Mouse (Mus musculus) embryonic facial prominence, embryonic 12.5 days (tissue): Measurements from ENCODE around the gene Nckap5. TPM values are rescaled to one million over a fixed set of nuclear protein-coding genes. Genes with fewer than 3 reads are reported as not detected.

Source experiments
- ATAC-seq: fragments of 200-750 bp; cut with Nextera tagmentation; 2 replicates; pipeline ENCODE4 v1.8.0; 2017; ENCODE audit not compliant: insufficient number of reproducible peaks, insufficient read depth, low FRiP score, low TSS enrichment
- H3K27ac ChIP-seq: fragments of 300-500 bp; sonication (generic); 2 replicates; pipeline ENCODE4 v1.5.1; 2016; ENCODE audit warnings: mild to moderate bottlenecking
- H3K27me3 ChIP-seq: fragments of 300-500 bp; sonication (generic); 2 replicates; pipeline ENCODE4 v1.6.1; 2016; ENCODE audit warnings: mild to moderate bottlenecking, moderate library complexity
- H3K36me3 ChIP-seq: fragments of 300-500 bp; sonication (generic); 2 replicates; pipeline ENCODE4 v1.6.1; 2016; ENCODE audit warnings: mild to moderate bottlenecking
- H3K4me1 ChIP-seq: fragments of 300-500 bp; sonication (generic); 2 replicates; pipeline ENCODE4 v1.6.1; 2016
- H3K4me2 ChIP-seq: fragments of 300-500 bp; sonication (generic); replicated peaks from 2 replicates; pipeline ENCODE4 v1.6.1; 2016; ENCODE audit warnings: mild to moderate bottlenecking, moderate library complexity
- H3K4me3 ChIP-seq: fragments of 300-500 bp; sonication (generic); 2 replicates; pipeline ENCODE4 v1.5.1; 2016; ENCODE audit warnings: mild to moderate bottlenecking
- H3K9ac ChIP-seq: fragments of 300-500 bp; sonication (generic); 2 replicates; pipeline ENCODE4 v1.6.1; 2016; ENCODE audit warnings: mild to moderate bottlenecking, moderate library complexity
- H3K9me3 ChIP-seq: fragments of 300-500 bp; sonication (generic); 2 replicates; pipeline ENCODE4 v1.6.1; 2016; ENCODE audit warnings: mild to moderate bottlenecking, moderate library complexity
- WGBS: fragments of 180-500 bp; shearing (Covaris S2); methylation state at CpG from one replicate; pipeline ENCODE4 v1.1.7; 2016; 5-methylcytosine and 5-hydroxymethylcytosine counted together
- polyA plus RNA-seq: library from polyadenylated mRNA; unstranded; fragments of >200 nt; fragmentation: Nextera tagmentation; extraction: Ambion mirVana; gene quantifications from 2 replicates; pipeline ENCODE4 v1.2.1, GENCODE M21; 2016

Gene Nckap5
- polyA plus RNA-seq, 1 experiment from 2014 or later: 8.2 TPM

- WGBS: 3% methylated on average over 18 of the region's 18 CpGs
- Histone ChIP-seq H3K4me2 (peak overlapping the region; percentile 56), H3K27ac (peak overlapping the region; percentile 20; the same call in 1 of the 2 replicates), H3K4me1 (peaks cover 10% of the 10 kb centered on the region; the same call in 1 of the 2 replicates), H3K4me3 (peak overlapping the region; percentile 32), H3K27me3 (peaks cover 12% of the 10 kb centered on the region), H3K36me3 (no peaks in the 10 kb centered on the region), H3K9me3 (no peaks in the 10 kb centered on the region), H3K9ac (peak overlapping the region; percentile 28; the same call in 1 of the 2 replicates)
- ATAC-seq: peak; percentile 58; the same call in 1 of the 2 replicates
Measured at GRCm38 (mm10) chr1:126737554-126738290, 92.9 kb downstream of the Nckap5 start.

GRCm38 (mm10) chr1:126731691-126732090 is 98.9 kb downstream of the Nckap5 start:
- H3K4me1 ChIP-seq: no peaks in the 10 kb centered on the region
- no peak overlapping the region for H3K4me2 ChIP-seq
- no peak overlapping the region for H3K9ac ChIP-seq
- H3K4me3 ChIP-seq: no peak overlapping the region
- H3K27ac ChIP-seq: no peak overlapping the region
- peaks cover 4% of the 10 kb centered on the region; the same call in 1 of the 2 replicates for H3K27me3 ChIP-seq
- H3K9me3 ChIP-seq: no peaks in the 10 kb centered on the region
- no peaks in the 10 kb centered on the region for H3K36me3 ChIP-seq
- ATAC-seq: no peak

GRCm38 (mm10) chr1:126726400-126727055 is 104.1 kb downstream of the Nckap5 start:
- no peak overlapping the region for H3K4me3 ChIP-seq
- H3K9me3 ChIP-seq: no peaks in the 10 kb centered on the region
- ATAC-seq: no peak
- no peak overlapping the region for H3K27ac ChIP-seq
- no peak overlapping the region for H3K4me2 ChIP-seq
- no peaks in the 10 kb centered on the region for H3K27me3 ChIP-seq
- H3K9ac ChIP-seq: no peak overlapping the region
- no peaks in the 10 kb centered on the region for H3K36me3 ChIP-seq
- H3K4me1 ChIP-seq: no peaks in the 10 kb centered on the region
- WGBS: 55% methylated on average over 6 of the region's 6 CpGs

GRCm38 (mm10) chr1:126725628-126726367 is 104.8 kb downstream of the Nckap5 start:
- Histone ChIP-seq H3K9ac (no peak overlapping the region), H3K9me3 (no peaks in the 10 kb centered on the region), H3K4me2 (no peak overlapping the region), H3K36me3 (no peaks in the 10 kb centered on the region), H3K4me3 (no peak overlapping the region), H3K27me3 (no peaks in the 10 kb centered on the region), H3K27ac (no peak overlapping the region), H3K4me1 (no peaks in the 10 kb centered on the region)
- WGBS: 70% methylated on average over 9 of the region's 9 CpGs
- no peak for ATAC-seq

GRCm38 (mm10) chr1:126721917-126722316 is 108.7 kb downstream of the Nckap5 start:
- H3K4me1 ChIP-seq: no peaks in the 10 kb centered on the region
- no peak overlapping the region for H3K27ac ChIP-seq
- no peaks in the 10 kb centered on the region for H3K9me3 ChIP-seq
- no peak overlapping the region for H3K4me3 ChIP-seq
- H3K9ac ChIP-seq: no peak overlapping the region
- no peak overlapping the region for H3K4me2 ChIP-seq
- ATAC-seq: no peak
- WGBS: 74% methylated on average over 1 of the region's 1 CpGs
- no peaks in the 10 kb centered on the region for H3K27me3 ChIP-seq
- H3K36me3 ChIP-seq: no peaks in the 10 kb centered on the region

- Histone ChIP-seq H3K36me3 (no peaks in the 10 kb centered on the region), H3K9me3 (no peaks in the 10 kb centered on the region), H3K4me2 (no peak overlapping the region), H3K27ac (no peak overlapping the region), H3K4me1 (no peaks in the 10 kb centered on the region), H3K4me3 (no peak overlapping the region), H3K27me3 (no peaks in the 10 kb centered on the region), H3K9ac (no peak overlapping the region)
- no peak for ATAC-seq
- WGBS: 73% methylated on average over 5 of the region's 5 CpGs
Measured at GRCm38 (mm10) chr1:126719733-126720348, 110.8 kb downstream of the Nckap5 start.

GRCm38 (mm10) chr1:126706611-126707010 is 124.0 kb downstream of the Nckap5 start:
- Histone ChIP-seq H3K4me2 (no peak overlapping the region), H3K27ac (no peak overlapping the region), H3K9ac (no peak overlapping the region), H3K36me3 (no peaks in the 10 kb centered on the region), H3K27me3 (no peaks in the 10 kb centered on the region), H3K4me3 (no peak overlapping the region), H3K9me3 (no peaks in the 10 kb centered on the region), H3K4me1 (no peaks in the 10 kb centered on the region)
- 95% methylated on average over 16 of the region's 16 CpGs for WGBS
- no peak for ATAC-seq

GRCm38 (mm10) chr1:126700978-126701320 is 129.7 kb downstream of the Nckap5 start:
- Histone ChIP-seq H3K4me3 (no peak overlapping the region), H3K9ac (no peak overlapping the region), H3K36me3 (no peaks in the 10 kb centered on the region), H3K4me1 (no peaks in the 10 kb centered on the region), H3K4me2 (no peak overlapping the region), H3K27me3 (no peaks in the 10 kb centered on the region), H3K9me3 (no peaks in the 10 kb centered on the region), H3K27ac (no peak overlapping the region)
- no peak for ATAC-seq
- WGBS: 78% methylated on average over 4 of the region's 4 CpGs

- ATAC-seq: no peak
- H3K4me2 ChIP-seq: no peak overlapping the region
- H3K4me1 ChIP-seq: no peaks in the 10 kb centered on the region
- no peaks in the 10 kb centered on the region for H3K27me3 ChIP-seq
- H3K4me3 ChIP-seq: no peak overlapping the region
- H3K9ac ChIP-seq: no peak overlapping the region
- H3K36me3 ChIP-seq: no peaks in the 10 kb centered on the region
- no peak overlapping the region for H3K27ac ChIP-seq
- H3K9me3 ChIP-seq: no peaks in the 10 kb centered on the region
- 52% methylated on average over 8 of the region's 8 CpGs for WGBS
Measured at GRCm38 (mm10) chr1:126700063-126700977, 130.3 kb downstream of the Nckap5 start.

- Histone ChIP-seq H3K27me3 (no peaks in the 10 kb centered on the region), H3K4me3 (no peak overlapping the region), H3K4me2 (no peak overlapping the region), H3K4me1 (no peaks in the 10 kb centered on the region), H3K9ac (no peak overlapping the region), H3K27ac (no peak overlapping the region), H3K9me3 (no peaks in the 10 kb centered on the region), H3K36me3 (no peaks in the 10 kb centered on the region)
- WGBS: 80% methylated on average over 7 of the region's 7 CpGs
- no peak for ATAC-seq
Measured at GRCm38 (mm10) chr1:126693585-126693984, 137.0 kb downstream of the Nckap5 start.

- no peaks in the 10 kb centered on the region for H3K9me3 ChIP-seq
- H3K9ac ChIP-seq: no peak overlapping the region
- no peaks in the 10 kb centered on the region for H3K27me3 ChIP-seq
- H3K4me3 ChIP-seq: no peak overlapping the region
- H3K36me3 ChIP-seq: no peaks in the 10 kb centered on the region
- 67% methylated on average over 5 of the region's 5 CpGs for WGBS
- H3K4me1 ChIP-seq: peaks cover 11% of the 10 kb centered on the region
- no peak overlapping the region for H3K27ac ChIP-seq
- H3K4me2 ChIP-seq: no peak overlapping the region
- ATAC-seq: no peak
Measured at GRCm38 (mm10) chr1:126688593-126688992, 142.0 kb downstream of the Nckap5 start.
